Mouse (Mus musculus) liver, embryonic 11.5 days (tissue): ENCODE data around the gene Rtn4rl2. TPM values are rescaled to one million over a fixed set of nuclear protein-coding genes. Genes with fewer than 3 reads are reported as not detected.
A peak's percentile ranks its signal among the peaks of the same experiment; 100 is the strongest.
"Not testable (repeated sequence)": the region's sequence is repeated elsewhere in the genome, so short reads cannot be mapped to it uniquely, and the experiment has no call there.

Experiments used
- ATAC-seq: fragments of 200-750 bp; cut with Nextera tagmentation; replicated peaks from 2 replicates; pipeline ENCODE4 v1.8.0; 2017; ENCODE audit warnings: moderate number of reproducible peaks, mild to moderate bottlenecking, moderate TSS enrichment, moderate library complexity; ENCODE audit not compliant: low FRiP score
- DNase-seq: peaks from one replicate; pipeline ENCODE4 v3.0.0-alpha.2; 2017; ENCODE audit warnings: low spot score
- H3K27ac ChIP-seq: fragments of 300-500 bp; sonication (generic); 2 replicates; pipeline ENCODE4 v1.5.1; 2014; ENCODE audit warnings: mild to moderate bottlenecking, low read depth, low read length, control low read depth
- H3K27me3 ChIP-seq: fragments of 300-500 bp; sonication (generic); replicated peaks from 2 replicates; pipeline ENCODE4 v1.6.1; 2014; ENCODE audit warnings: low read length, mixed read lengths; ENCODE audit not compliant: control insufficient read depth, insufficient read depth
- H3K36me3 ChIP-seq: fragments of 300-500 bp; sonication (generic); 2 replicates; pipeline ENCODE4 v1.6.1; 2014; ENCODE audit warnings: mild to moderate bottlenecking, low read length, moderate library complexity, mixed read lengths; ENCODE audit not compliant: control insufficient read depth, insufficient read depth
- H3K4me1 ChIP-seq: fragments of 300-500 bp; sonication (generic); replicated peaks from 2 replicates; pipeline ENCODE4 v1.6.1; 2014; ENCODE audit warnings: low read length, mixed read lengths; ENCODE audit not compliant: control insufficient read depth, insufficient read depth
- H3K4me2 ChIP-seq: fragments of 300-500 bp; sonication (generic); 2 replicates; pipeline ENCODE4 v1.6.1; 2014; ENCODE audit warnings: mild to moderate bottlenecking, control low read depth, moderate library complexity
- H3K4me3 ChIP-seq: fragments of 300-500 bp; sonication (generic); 2 replicates; pipeline ENCODE4 v1.5.1; 2014; ENCODE audit warnings: low read depth, low read length, control low read depth
- H3K9ac ChIP-seq: fragments of 300-500 bp; sonication (generic); 2 replicates; pipeline ENCODE4 v1.6.1; 2014; ENCODE audit warnings: low read depth, low read length, control low read depth
- H3K9me3 ChIP-seq: fragments of 300-500 bp; sonication (generic); 2 replicates; pipeline ENCODE4 v1.6.1; 2016; ENCODE audit warnings: low read length, inconsistent platforms, mixed read lengths; ENCODE audit not compliant: control insufficient read depth
- WGBS: fragments of 180-500 bp; shearing (Covaris S2); extraction: QIAGEN DNeasy Blood & Tissue Kit; methylation state at CpG from one replicate; pipeline ENCODE4 v1.1.7; 2014; 5-methylcytosine and 5-hydroxymethylcytosine counted together
- polyA plus RNA-seq: library from polyadenylated mRNA; unstranded; fragments of >200 nt; fragmentation: Nextera tagmentation; extraction: Ambion mirVana; gene quantifications from 2 replicates; pipeline ENCODE4 v1.2.1, GENCODE M21; 2014

Gene Rtn4rl2
- polyA plus RNA-seq, 1 experiment from 2014 or later: 0.66 TPM

GRCm38 (mm10) chr2:84915330-84915729 is 28.8 kb upstream of the Rtn4rl2 start:
- Histone ChIP-seq H3K9ac (no peak overlapping the region), H3K4me2 (no peak overlapping the region), H3K4me1 (peaks cover 8% of the 10 kb centered on the region; the same call in 1 of the 2 replicates), H3K9me3 (no peaks in the 10 kb centered on the region), H3K27ac (no peak overlapping the region), H3K36me3 (no peaks in the 10 kb centered on the region), H3K27me3 (no peaks in the 10 kb centered on the region), H3K4me3 (no peak overlapping the region)
- peak; percentile 28 for DNase-seq
- no peak for ATAC-seq
- WGBS: 73% methylated on average over 3 of the region's 3 CpGs

- no peak overlapping the region for H3K9ac ChIP-seq
- WGBS: 61% methylated on average over 5 of the region's 5 CpGs
- no peak overlapping the region for H3K4me2 ChIP-seq
- no peaks in the 10 kb centered on the region for H3K9me3 ChIP-seq
- no peaks in the 10 kb centered on the region for H3K27me3 ChIP-seq
- peak; percentile 31 for DNase-seq
- no peak for ATAC-seq
- no peak overlapping the region for H3K27ac ChIP-seq
- H3K4me1 ChIP-seq: peaks cover 8% of the 10 kb centered on the region; the same call in 1 of the 2 replicates
- no peak overlapping the region for H3K4me3 ChIP-seq
- no peaks in the 10 kb centered on the region for H3K36me3 ChIP-seq
Observed at GRCm38 (mm10) chr2:84913881-84914280, 27.4 kb upstream of the Rtn4rl2 start.

GRCm38 (mm10) chr2:84912722-84913121 is 26.2 kb upstream of the Rtn4rl2 start:
- Histone ChIP-seq H3K4me3 (no peak overlapping the region), H3K9me3 (no peaks in the 10 kb centered on the region), H3K4me2 (no peak overlapping the region), H3K4me1 (peaks cover 8% of the 10 kb centered on the region; the same call in 1 of the 2 replicates), H3K27ac (no peak overlapping the region), H3K36me3 (no peaks in the 10 kb centered on the region), H3K27me3 (no peaks in the 10 kb centered on the region), H3K9ac (no peak overlapping the region)
- peak; percentile 22 for DNase-seq
- WGBS: 63% methylated on average over 3 of the region's 3 CpGs
- no peak for ATAC-seq

GRCm38 (mm10) chr2:84896686-84897085 is 10.2 kb upstream of the Rtn4rl2 start:
- H3K9ac ChIP-seq, H3K4me3 ChIP-seq, H3K36me3 ChIP-seq, H3K4me1 ChIP-seq, H3K9me3 ChIP-seq, ATAC-seq, DNase-seq, H3K4me2 ChIP-seq, H3K27ac ChIP-seq: not testable (repeated sequence)
- 82% methylated on average over 6 of the region's 6 CpGs for WGBS
- H3K27me3 ChIP-seq: peaks cover 16% of the 10 kb centered on the region

- WGBS: 49% methylated on average over 4 of the region's 4 CpGs
Observed at GRCm38 (mm10) chr2:84895495-84896198, 9.1 kb upstream of the Rtn4rl2 start.

GRCm38 (mm10) chr2:84893359-84893758 is 6.8 kb upstream of the Rtn4rl2 start:
- DNase-seq: no peak
- no peaks in the 10 kb centered on the region for H3K9me3 ChIP-seq

More at GRCm38 (mm10) chr2:84895495-84896198, 9.1 kb upstream of the Rtn4rl2 start:
- Histone ChIP-seq H3K4me3 (no peak overlapping the region), H3K27me3 (peaks cover 21% of the 10 kb centered on the region), H3K9me3 (no peaks in the 10 kb centered on the region), H3K9ac (no peak overlapping the region), H3K36me3 (no peaks in the 10 kb centered on the region), H3K4me2 (no peak overlapping the region), H3K27ac (no peak overlapping the region), H3K4me1 (no peaks in the 10 kb centered on the region)
- no peak; the same call in 1 of the 2 replicates for ATAC-seq
- DNase-seq: no peak

GRCm38 (mm10) chr2:84890045-84890340 is 3.5 kb upstream of the Rtn4rl2 start:
- Histone ChIP-seq H3K4me1 (peaks cover 11% of the 10 kb centered on the region), H3K4me3 (no peak overlapping the region), H3K4me2 (no peak overlapping the region), H3K9ac (no peak overlapping the region), H3K27me3 (peaks cover 75% of the 10 kb centered on the region), H3K36me3 (no peaks in the 10 kb centered on the region), H3K27ac (no peak overlapping the region), H3K9me3 (no peaks in the 10 kb centered on the region)
- ATAC-seq (peak; percentile 63), DNase-seq (no peak)
- 3% methylated on average over 5 of the region's 5 CpGs for WGBS

More at GRCm38 (mm10) chr2:84893359-84893758, 6.8 kb upstream of the Rtn4rl2 start:
- Histone ChIP-seq H3K36me3 (no peaks in the 10 kb centered on the region), H3K9ac (no peak overlapping the region), H3K4me3 (no peak overlapping the region), H3K27me3 (peaks cover 41% of the 10 kb centered on the region), H3K4me2 (no peak overlapping the region), H3K4me1 (no peaks in the 10 kb centered on the region), H3K27ac (no peak overlapping the region)
- no peak for ATAC-seq
- 50% methylated on average over 6 of the region's 6 CpGs for WGBS

- Histone ChIP-seq H3K9ac (no peak overlapping the region), H3K4me1 (peaks cover 11% of the 10 kb centered on the region), H3K4me3 (peak overlapping the region; percentile 5; the same call in 1 of the 2 replicates), H3K36me3 (no peaks in the 10 kb centered on the region), H3K4me2 (peak overlapping the region; percentile 56), H3K27ac (no peak overlapping the region), H3K27me3 (peaks cover 78% of the 10 kb centered on the region), H3K9me3 (no peaks in the 10 kb centered on the region)
- DNase-seq: no peak
- WGBS: 17% methylated on average over 14 of the region's 14 CpGs
- no peak for ATAC-seq
Observed at GRCm38 (mm10) chr2:84889316-84890044, 3.0 kb upstream of the Rtn4rl2 start.
